Mouse (Mus musculus): ENCODE results near the gene Tecta.

Tecta gene

DNA sequence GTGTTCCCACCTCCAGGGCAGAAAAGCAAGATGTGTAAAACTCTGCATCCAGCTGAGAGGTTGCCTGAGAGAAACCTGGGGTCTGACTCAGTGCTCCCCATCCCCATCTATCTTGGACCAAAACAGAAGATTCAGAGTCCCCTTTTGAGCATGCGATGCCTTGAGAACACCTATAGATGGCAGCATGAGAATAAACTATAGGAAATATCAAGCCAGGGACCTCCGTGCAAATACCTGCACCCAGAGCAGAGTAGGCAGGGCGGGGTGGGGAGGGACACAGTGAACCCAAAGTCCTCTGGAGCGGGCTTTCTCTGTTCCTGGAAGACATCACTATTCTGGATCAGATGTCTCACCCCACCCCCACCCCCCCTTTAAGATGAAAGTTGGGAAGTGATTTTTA lies 11.2 kb downstream of the Tecta start:
- DNase-seq (ENCODE audit: inconsistent age in 2 of 2, low spot score in 1 of 2) = peak in 1 of 2 experiments; percentile 47

DNA sequence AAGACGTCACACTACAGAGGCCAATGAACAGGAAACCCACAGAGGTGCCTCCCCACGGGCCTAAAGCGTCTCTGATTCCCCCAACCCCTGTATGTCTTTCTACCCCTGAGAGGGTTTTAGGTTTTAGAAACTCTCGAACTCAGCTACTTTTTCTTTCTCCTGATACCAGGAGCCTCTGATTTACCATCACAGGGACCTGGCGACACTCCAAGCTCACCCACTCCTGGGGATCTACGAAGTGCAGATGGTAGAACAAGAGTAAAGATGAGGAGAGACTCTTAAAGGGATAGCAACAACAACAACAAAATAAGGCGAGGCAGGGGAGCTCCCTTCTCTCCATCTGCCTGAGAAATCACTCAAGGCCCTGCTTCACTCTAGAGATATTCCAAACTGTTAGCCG lies 12.7 kb downstream of the Tecta start:
- DNase-seq (ENCODE audit: inconsistent age in 2 of 2, low spot score in 1 of 2) = no peak

DNA sequence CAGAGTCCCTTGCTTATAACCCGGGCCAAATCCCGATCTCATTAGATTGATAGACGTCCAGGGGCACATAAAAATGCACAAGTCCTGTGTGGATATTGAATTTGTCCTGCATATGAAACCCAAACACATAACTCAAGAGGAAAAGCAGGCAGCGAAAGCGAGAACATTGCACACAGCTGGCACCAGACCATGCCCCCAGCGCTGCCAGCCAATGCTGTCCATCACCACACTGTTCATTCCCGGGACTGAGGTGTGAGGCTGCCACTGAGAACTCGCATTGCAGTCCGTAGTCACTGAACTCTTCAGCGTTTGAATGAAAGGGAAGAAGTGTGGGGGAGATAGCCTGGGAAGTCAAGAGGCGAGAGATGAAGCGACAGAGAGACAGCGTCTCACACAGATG lies 14.1 kb downstream of the Tecta start:
- peak in 1 of 2 experiments; percentile 37 for DNase-seq (ENCODE audit: inconsistent age in 2 of 2, low spot score in 1 of 2)

DNA sequence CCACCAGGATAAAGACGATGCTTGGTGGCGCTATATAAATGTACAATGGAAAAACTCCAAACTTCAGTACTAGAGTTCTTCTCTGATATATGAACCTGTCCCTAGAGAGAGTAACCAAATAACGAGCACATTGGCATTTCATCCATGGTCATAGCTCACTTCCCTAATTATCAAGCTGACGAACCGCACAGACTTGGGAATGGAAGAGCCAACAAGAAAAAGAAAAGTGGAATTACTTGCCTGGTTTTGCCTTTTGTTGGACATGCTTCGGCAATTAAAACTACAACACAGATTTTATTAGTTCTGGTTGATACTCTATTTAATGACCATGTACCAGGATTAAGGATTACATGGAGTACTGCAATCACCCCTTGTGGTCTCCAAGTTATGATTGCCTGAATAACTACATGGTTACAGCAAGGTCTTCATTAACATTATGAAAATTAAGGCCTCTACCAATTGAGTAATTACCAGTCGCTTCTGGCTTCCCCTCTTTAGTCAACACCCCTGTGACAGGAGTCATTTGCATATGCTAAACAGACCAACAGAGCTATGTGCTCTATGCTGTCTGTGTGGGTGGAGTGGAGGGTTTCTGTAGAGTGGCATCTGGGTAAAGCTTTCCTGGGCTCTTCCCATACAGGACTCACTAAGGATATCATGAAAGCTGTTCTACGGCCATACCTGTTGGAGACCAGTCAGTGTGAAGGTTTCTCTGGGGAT lies 16.9 kb downstream of the Tecta start:
- DNase-seq (ENCODE audit: inconsistent age in 2 of 2, low spot score in 1 of 2) = no peak

DNA sequence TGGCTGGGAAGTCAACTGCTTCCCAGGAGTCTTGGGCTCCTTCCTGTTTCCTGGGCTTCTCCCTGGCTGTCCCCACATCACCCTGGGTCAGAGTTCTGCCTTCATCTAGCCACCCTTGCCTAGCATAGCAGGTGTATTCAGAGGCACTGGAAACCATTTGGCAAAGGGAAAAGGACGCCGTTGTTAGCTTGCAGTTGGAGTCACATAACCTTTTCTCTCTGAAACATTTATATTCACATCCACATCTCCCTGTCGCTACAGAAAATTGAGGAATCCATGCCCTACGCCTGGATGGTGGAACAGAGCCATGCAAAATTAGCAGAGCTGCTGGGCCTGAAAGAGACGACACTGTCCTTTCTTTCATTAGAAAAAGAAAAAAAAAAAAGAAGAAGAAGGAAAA lies 17.7 kb downstream of the Tecta start:
- DNase-seq (ENCODE audit: inconsistent age in 2 of 2, low spot score in 1 of 2) = no peak

DNA sequence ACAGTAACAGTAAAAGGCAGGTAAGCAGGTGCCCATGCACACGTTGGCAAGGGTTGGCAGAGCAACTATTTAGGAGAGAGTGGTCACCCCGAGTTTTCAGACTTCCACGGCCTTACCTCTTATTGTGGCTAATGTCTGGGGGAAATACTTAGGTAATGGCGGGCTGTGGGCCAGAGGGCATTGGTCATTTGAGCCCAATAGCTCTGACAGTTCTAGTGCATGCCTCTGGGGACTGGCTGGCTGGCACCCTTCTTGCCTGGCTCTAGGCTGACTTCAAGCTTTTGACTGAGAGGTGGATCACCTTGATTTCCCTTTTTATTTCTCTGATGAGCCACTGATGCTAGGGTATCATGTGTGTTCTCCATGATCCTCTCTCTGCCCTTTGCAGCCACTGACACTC lies 21.7 kb downstream of the Tecta start:
- DNase-seq (ENCODE audit: inconsistent age in 2 of 2, low spot score in 1 of 2) = peak in 1 of 2 experiments; percentile 27

DNA sequence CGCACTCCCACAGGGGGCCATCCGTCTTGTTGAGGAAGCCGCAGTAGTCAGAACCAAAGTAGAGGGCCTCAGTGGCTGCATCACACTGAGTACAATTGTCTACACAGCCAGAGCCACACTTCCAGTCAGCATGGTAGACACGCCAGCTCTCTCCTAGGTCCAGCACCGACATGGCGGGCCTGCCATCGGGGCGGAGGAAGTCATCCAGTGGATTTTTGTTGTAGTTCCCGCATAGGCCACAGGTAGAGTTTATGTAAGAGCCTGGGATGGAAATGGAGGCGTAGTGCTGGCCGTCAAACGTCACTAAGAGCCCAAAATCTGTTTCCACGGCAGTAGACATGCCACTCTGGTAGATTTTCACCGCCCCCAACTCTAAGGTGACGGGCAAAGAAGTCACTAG lies 22.1 kb downstream of the Tecta start:
- DNase-seq (ENCODE audit: inconsistent age in 2 of 2, low spot score in 1 of 2) = no peak

DNA sequence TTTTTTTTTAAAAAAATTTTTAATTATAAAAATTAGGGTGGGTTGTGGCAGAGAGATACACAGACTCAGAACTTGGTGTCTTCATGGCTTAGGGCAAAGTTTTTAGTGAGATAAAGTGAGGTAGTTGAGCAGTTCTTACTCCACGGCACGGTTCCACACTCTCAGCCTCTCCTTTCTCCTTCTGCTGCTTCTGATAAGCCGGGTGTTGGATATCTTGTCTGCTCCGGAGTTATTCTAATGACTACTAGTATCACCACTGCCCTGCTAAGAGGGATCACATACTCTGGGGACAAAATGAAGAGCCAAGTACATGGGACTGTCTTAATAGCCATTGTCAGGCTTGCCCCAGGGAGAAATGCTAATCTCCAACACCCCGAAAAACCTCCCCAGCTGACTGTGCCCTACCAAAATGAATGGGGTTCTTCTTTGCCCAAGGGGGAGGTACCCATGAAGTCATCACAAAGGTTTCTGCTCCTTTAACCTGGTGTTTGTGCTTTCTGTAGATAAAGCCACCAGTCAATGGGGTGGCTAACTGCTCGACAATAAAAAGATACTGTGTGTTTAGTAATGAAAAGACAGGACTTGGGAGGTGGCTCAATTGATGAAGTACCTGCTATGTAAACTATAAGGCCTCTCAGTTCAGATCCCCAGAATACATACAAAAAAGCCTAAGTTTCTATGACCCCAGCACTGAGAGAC lies 27.9 kb downstream of the Tecta start:
- DNase-seq (ENCODE audit: inconsistent age in 2 of 2, low spot score in 1 of 2) = no peak

DNA sequence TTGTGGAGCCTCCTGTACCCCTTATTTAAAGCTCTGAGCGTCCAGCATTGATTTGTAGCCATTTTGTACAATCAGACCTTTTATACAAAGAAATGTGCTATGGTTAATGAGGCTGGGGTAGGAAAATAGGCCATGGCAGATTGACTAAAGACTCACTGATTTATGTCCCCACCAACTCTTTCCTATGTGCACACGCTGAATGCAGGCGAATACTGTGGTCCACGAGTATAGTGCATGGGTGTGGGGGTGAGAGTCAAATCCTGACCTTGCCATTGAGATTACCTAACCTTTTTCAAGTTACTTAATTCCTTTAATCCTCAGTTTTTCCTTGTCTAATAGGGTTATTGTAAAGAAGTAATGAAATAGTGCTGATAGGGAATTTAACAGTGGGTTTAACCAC lies 42.1 kb downstream of the Tecta start:
- DNase-seq (ENCODE audit: inconsistent age in 2 of 2, low spot score in 1 of 2) = no peak

DNA sequence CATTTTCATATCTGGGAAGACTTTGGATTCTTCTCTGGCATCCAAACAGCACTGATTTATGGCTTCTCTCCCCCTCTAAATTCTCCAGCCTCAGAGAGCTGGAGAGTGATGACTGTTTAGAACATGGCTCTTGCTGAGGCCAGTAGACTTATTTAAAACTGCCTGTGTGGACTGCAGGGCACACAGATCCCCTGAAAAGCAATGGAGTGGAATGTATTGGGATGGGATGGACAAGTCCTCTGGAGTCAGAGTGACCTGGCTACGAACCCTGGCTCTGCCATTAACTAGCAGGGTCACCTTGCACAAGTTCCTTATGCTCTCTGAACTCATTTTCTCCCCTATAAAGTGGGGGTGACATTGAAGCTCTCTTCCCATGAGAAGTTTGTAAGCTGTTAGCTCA lies 44.9 kb downstream of the Tecta start:
- DNase-seq (ENCODE audit: inconsistent age in 2 of 2, low spot score in 1 of 2) = no peak

DNA sequence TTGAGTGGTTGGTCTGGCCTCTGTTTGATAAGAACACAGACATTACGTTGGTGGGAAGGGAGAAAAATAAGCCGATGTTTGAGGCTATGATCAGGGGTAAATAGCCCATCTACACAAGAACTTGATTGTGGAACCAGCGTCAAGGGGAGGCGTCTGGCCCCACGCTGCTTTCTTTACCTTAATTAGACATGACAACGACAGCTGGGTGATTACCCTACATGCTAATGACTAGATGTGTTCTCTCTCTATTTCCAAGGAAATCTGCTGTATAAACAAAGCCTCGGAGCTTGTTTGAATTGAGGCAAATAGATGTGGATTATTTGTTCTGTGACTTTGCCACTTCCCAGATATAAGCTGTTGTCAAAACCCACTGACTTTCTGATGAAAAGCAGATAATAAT lies 49.9 kb downstream of the Tecta start:
- DNase-seq (ENCODE audit: inconsistent age in 2 of 2, low spot score in 1 of 2) = no peak

DNA sequence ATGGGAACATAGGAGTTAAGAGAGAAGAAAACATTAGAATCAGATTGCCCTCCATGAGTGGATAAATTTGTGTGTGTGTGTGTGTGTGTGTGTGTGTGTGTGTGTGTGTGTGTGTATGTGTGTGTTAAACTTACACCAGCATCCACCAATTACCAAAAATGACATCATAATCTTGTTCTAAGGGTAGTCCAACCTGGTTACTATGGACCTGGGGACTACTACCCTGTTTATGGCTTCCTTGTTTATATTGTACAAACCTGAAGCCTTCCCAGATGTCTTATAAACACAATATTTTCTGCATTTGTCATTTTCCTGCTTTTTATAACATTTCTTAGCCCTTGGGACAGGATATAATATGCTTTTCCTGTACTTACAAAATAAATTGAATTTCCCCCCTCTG lies 53.4 kb downstream of the Tecta start:
- DNase-seq (ENCODE audit: inconsistent age in 2 of 2, low spot score in 1 of 2) = no peak

DNA sequence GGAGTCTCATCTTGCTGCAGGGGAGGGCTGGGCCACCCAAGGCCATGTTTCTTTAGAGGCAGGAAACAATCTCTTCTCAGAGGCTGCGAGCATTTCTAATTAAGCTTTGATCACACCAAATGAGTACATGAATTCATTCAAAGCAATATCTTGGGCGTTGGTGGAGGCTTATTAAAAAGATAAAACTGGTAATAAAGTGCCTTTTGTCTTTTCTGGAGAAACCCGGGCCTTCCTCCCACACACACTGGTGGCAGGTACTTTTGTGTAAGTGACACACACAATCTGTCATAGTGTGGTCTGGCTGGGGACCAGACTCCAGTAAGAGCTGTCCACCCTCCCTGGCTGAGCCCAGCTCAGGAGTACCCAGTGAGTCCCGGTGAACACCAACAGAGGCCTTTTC lies 60.6 kb downstream of the Tecta start:
- DNase-seq (ENCODE audit: inconsistent age in 2 of 2, low spot score in 1 of 2) = peak in 1 of 2 experiments; percentile 58

DNA sequence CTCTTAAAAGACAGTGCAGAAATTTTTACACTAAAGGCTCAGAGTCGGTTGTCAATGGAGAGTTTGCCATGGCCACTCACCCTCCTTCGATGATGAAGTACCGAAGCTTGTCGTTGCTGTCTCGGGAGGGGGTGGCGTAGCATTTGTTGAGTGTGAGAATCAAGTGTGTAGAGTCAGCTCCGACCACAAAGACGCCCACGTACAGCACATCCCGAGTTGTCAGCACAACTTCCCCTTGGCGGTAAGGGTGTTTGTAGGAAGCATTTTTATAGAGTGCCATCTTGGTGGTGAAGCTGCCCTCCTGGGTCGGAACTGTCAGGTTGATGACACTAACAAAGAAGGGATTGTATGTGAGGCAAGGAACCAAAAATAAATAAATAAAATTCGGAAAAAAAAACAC lies 62.7 kb downstream of the Tecta start:
- no peak for DNase-seq (ENCODE audit: inconsistent age in 2 of 2, low spot score in 1 of 2)

DNA sequence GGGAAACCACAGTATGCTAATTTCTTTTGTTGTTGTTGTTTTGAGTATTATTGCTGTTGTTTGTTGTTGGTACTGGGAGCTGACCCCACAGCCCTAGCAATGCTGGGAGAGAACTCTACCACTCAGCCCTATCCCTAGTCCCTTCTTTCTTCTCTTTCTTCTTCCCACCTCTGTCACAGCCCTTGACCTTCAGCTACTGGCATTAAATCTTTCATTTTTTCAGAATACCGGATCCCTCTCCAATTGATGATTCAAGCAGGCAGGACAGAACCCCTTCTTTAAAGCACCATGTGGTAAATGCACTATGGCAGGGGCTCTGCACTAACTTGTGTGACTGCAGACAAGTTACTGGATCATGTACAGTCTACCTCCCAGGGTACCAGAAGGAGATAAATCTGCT lies 63.2 kb downstream of the Tecta start:
- peak in 1 of 2 experiments; percentile 71 for DNase-seq (ENCODE audit: inconsistent age in 2 of 2, low spot score in 1 of 2)

DNA sequence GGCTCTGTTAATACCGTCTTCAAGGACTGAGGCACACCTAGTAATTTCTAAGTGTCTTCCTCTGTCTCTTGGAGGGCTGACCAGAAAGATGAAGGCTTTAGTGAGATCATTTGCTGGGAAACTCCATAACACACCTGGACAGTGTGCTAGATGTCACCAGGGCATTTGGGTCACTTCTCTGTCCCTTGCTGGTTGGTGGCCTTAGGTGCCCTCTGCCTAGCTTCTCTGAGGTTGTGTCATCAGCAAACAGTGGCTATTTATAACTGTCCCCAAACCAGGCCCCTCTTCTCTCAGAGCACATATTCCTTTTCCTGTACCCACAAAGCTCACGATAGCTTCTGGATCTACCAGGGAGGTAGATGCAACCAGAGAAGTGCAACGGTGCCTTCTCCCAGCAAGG lies 64.8 kb downstream of the Tecta start:
- DNase-seq (ENCODE audit: inconsistent age in 2 of 2, low spot score in 1 of 2) = peak in 1 of 2 experiments; percentile 68

DNA sequence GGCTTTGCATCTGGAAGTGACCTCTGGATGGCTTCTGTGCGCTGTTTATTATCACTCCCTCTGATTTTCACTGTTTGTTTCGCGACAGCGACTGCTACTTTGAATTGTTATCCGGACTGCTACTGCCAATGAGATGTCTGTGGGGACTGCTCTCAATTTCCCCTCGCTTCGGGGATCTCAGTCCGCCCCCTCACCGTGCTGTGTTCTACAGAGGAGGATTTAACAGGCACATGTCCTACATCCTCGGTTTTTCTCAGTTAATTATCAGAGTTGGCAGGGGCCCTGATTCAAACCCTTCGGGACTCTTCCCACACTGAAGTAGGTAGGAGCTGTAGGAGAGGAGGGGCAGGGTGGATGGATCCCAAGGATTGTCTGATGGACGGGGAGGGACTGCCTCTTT lies 67.0 kb downstream of the Tecta start:
- peak in 1 of 2 experiments; percentile 19 for DNase-seq (ENCODE audit: inconsistent age in 2 of 2, low spot score in 1 of 2)

DNA sequence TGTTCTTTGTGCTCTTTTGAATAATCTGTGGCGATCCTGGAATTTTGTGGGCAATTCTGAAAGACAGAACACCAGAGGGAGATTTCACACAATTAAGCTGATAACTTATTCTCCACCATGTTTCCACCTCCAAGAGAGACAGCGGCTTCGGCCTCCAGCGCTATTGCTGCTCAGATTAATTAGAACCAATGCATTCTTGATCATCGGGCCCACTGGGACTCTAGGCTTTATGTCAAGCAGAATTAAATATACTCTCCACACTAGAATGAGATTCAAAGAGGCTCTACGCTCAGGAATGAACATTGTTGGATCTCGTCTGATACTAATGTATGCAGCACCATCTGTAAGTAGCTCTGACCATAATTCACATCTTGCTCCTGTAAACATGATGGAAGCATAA lies 68.4 kb downstream of the Tecta start:
- no peak for DNase-seq (ENCODE audit: inconsistent age in 2 of 2, low spot score in 1 of 2)

DNA sequence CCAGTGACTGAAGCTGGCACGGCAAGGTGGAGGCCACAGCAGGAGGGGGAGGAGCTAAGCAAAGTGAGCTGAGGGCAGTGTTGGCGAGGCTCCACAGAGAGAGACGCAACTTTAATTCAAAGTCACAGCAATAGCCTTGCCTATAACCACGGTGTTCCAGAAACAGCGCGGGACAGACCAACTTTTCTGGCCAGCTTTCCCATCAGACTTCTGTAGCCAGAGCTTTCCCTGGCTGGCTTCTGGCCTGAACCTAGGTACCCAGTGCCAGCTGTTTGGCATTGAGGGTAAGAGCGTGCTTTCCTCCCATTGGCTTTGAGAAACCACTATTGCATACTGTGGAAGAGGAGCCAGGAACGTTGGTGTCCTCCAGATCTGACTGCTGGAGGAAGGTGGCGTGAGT lies 70.0 kb downstream of the Tecta start:
- peak; percentile 85 to 93 for DNase-seq (ENCODE audit: inconsistent age in 2 of 2, low spot score in 1 of 2)

DNA sequence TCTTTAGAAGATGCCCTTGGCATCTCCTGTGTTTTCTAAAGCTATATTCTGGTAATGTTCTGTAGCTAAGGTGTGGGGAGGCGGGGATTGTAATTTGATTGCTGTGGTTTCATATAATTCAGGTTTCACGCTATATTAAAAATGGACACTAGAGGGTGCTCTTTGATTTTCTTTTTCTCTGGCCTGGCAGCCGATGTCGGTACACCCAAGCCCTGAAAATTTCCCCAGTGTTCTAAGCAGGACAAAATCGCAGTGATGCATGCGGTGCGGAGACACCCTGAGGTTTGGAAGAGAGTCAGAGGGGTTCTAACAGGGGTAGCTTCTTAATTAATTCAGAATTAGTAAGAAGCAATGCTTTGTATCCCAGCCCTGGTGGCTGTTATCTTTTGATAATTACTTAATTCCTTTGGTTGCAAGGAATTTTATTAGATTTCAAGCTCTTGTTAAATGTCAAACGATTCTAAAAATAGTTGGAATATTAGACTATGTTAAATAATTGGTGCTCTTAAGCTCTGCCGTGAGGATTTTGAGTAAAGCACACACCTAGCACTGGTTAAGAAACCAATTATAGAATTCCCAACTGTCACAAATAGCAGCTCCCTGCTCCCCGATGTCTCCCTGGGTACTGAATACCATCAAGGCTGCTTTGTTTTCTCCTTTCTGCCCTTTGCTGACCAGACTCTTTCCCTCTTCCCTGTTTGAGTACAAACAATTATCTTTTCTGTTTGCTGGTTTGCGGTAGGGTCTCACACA lies 72.9 kb downstream of the Tecta start:
- peak in 1 of 2 experiments; percentile 85 for DNase-seq (ENCODE audit: inconsistent age in 2 of 2, low spot score in 1 of 2)

DNA sequence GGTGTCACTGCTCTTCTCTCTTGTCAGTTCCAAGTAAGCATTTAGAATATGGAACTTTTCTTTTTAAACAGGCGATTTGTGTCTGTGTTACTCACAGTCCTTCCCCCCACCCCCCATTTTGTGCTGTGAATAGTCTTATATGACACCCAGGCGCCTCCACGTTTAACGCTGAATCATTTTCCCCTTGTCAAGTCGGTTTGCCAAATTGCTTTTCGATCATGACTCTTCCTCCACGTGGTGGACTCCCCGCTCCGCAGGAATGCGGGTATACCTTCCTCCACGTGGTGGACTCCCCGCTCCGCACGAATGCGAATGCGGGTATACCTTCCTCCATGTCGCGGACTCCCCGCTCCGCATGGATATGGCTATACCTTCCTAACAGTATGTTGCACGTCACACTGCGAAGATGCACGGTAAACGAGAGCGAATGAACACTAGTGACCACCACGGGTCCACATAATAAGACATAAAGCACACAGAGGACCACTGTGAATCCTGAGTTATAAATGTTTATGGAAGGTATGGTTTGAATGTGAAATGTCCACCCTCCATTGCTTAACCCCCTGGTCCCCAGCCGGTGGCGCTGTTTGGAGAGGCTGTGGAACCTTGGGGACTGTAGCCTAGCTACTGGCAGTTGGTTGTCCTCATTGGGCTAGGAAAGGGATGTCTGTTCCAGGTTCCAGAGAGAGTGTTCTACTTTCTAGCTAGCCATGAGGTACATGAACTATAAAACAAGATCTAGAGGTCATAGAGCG lies 74.9 kb downstream of the Tecta start:
- DNase-seq (ENCODE audit: inconsistent age in 2 of 2, low spot score in 1 of 2) = no peak

Data from adrenal gland, adult (tissue).